Mouse (Mus musculus) brain, adult 2 months (tissue): Measurements from ENCODE around the gene Gca.
"Not testable (repeated sequence)": the region's sequence is repeated elsewhere in the genome, so short reads cannot be mapped to it uniquely, and the experiment has no call there.

Experiments used
- DNase-seq: peaks from one replicate; pipeline ENCODE4 v3.0.0; 2011; ENCODE audit warnings: low read depth, low spot score

The Gca gene

GRCm38 (mm10) chr2:62669848-62670247 lies 5.8 kb downstream of the Gca start:
- DNase-seq, result no peak

GRCm38 (mm10) chr2:62670301-62670700 lies 6.2 kb downstream of the Gca start:
- DNase-seq, result no peak

- no peak for DNase-seq
Observed at GRCm38 (mm10) chr2:62670767-62671166, 6.7 kb downstream of the Gca start.

GRCm38 (mm10) chr2:62672788-62673187 lies 8.7 kb downstream of the Gca start:
- no peak for DNase-seq

GRCm38 (mm10) chr2:62681667-62682066 lies 17.6 kb downstream of the Gca start:
- peak; percentile 87 for DNase-seq

- peak; percentile 48 for DNase-seq
Observed at GRCm38 (mm10) chr2:62684989-62685595, 21.0 kb downstream of the Gca start.

GRCm38 (mm10) chr2:62685934-62686333 lies 21.8 kb downstream of the Gca start:
- DNase-seq, result peak; percentile 57

GRCm38 (mm10) chr2:62706313-62706712 lies 42.2 kb downstream of the Gca start:
- no peak for DNase-seq

GRCm38 (mm10) chr2:62709633-62710032 lies 45.5 kb downstream of the Gca start:
- no peak for DNase-seq

GRCm38 (mm10) chr2:62714362-62714761 lies 50.3 kb downstream of the Gca start:
- DNase-seq, result not testable (repeated sequence)

GRCm38 (mm10) chr2:62715260-62715659 lies 51.2 kb downstream of the Gca start:
- DNase-seq, result no peak

GRCm38 (mm10) chr2:62717270-62717669 lies 53.2 kb downstream of the Gca start:
- DNase-seq, result peak; percentile 59

- DNase-seq, result peak; percentile 70
Observed at GRCm38 (mm10) chr2:62718411-62718810, 54.3 kb downstream of the Gca start.

- DNase-seq, result no peak
Observed at GRCm38 (mm10) chr2:62725946-62726345, 61.9 kb downstream of the Gca start.

GRCm38 (mm10) chr2:62727732-62728131 lies 63.6 kb downstream of the Gca start:
- no peak for DNase-seq

- no peak for DNase-seq
Observed at GRCm38 (mm10) chr2:62730671-62731070, 66.6 kb downstream of the Gca start.

GRCm38 (mm10) chr2:62743098-62743497 lies 79.0 kb downstream of the Gca start:
- peak; percentile 51 for DNase-seq
